Mouse (Mus musculus): ENCODE data around the gene Duxf3.
A peak's percentile ranks its signal among the peaks of the same experiment; 100 is the strongest.
"Not testable (repeated sequence)": the region's sequence is repeated elsewhere in the genome, so short reads cannot be mapped to it uniquely, and the experiment has no call there.

Gene Duxf3

DNA sequence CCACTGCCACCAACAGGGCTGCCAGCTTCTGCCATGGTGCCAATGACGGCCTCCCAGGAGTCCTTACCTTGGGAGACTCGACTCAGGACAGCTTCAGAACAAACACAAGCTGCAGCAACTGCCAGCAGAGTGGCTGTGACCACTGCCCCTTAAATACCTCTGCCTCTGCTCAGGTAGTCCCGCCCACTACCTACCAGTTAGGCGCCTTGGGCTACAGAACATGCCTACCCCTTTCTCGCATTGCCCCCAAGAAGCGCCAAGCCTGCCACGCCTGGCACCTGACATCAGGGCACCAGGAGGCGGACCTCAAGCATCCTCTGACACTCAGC is at the start of gene Duxf3:
Duxf3 (minus strand) TSS at position 35 of the 329 bp plus-strand sequence.
- not testable (repeated sequence) for DNase-seq (ENCODE audit: extremely low spot score, low spot score)

- DNase-seq (ENCODE audit: extremely low spot score, low spot score), result no peak
These were observed 49.8 kb upstream of the Duxf3 start for GRCm38 (mm10) chr10:58282238-58282637.

GRCm38 (mm10) chr10:58258466-58258865 is 26.0 kb upstream of the Duxf3 start:
- DNase-seq (ENCODE audit: extremely low spot score, low spot score), result no peak

GRCm38 (mm10) chr10:58255954-58256353 is 23.5 kb upstream of the Duxf3 start:
- no peak for DNase-seq (ENCODE audit: extremely low spot score, low spot score)

- peak; percentile 93 for DNase-seq (ENCODE audit: extremely low spot score, low spot score)
These were observed 22.9 kb upstream of the Duxf3 start, which contains the start of gene Gcc2 for GRCm38 (mm10) chr10:58255213-58255892. Gene Gcc2 (plus strand): TSS chr10:58255497.

DNA sequence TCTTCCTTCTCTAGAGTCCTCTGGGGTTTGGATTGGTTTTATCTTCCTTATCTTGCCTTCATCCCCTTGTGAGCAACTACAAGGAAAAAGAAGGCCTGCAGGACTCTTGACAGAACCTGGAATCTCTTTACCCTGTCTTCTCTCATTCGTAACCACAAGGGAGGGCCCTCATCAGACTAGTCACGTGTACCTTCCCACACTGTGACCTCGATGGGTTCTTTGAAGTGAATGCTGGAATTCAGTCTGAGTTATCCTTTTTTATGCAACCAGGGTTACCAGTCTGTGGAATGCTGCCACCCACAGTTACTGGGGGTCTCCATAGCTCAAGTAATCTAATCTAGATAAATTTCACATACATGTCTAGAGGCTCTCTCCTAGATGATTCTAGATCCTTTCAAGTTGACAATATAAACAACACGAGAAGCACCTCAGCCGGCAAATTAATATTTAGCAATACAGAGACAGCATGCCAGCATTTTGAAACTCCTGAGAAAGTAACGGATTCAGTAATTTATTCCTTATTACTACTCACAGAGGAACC is 22.2 kb upstream of the Duxf3 start:
- DNase-seq (ENCODE audit: extremely low spot score, low spot score), result no peak

GRCm38 (mm10) chr10:58249535-58249934 is 17.1 kb upstream of the Duxf3 start:
- DNase-seq (ENCODE audit: extremely low spot score, low spot score), result no peak

- peak; percentile 53 for DNase-seq (ENCODE audit: extremely low spot score, low spot score)
These were observed 6.7 kb upstream of the Duxf3 start for GRCm38 (mm10) chr10:58238984-58239740.

DNA sequence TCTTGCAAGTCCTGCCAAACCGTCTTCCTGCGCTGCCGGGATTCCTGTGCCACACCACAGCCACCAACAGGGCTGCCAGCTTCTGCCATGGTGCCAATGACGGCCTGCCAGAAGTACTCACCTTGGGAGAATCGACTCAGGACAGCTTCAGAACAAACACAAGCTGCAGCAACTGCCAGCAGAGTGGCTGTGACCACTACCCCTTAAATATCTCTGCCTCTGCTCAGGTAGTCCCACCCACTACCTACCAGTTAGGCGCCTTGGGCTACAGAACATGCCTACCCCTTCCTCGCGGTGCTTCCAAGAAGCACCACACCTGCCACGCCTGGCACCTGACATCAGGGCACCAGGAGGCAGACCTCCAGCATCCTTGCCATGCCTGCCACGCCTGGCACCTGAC is 4.1 kb upstream of the Duxf3 start, which contains the start of gene Gm4981:
Gm4981 (minus strand) TSS at position 89 of the 400 bp plus-strand sequence.
- no peak for DNase-seq (ENCODE audit: extremely low spot score, low spot score)

- DNase-seq (ENCODE audit: extremely low spot score, low spot score), result not testable (repeated sequence)
These were observed 2.5 kb upstream of the Duxf3 start for GRCm38 (mm10) chr10:58234985-58235384.

DNA sequence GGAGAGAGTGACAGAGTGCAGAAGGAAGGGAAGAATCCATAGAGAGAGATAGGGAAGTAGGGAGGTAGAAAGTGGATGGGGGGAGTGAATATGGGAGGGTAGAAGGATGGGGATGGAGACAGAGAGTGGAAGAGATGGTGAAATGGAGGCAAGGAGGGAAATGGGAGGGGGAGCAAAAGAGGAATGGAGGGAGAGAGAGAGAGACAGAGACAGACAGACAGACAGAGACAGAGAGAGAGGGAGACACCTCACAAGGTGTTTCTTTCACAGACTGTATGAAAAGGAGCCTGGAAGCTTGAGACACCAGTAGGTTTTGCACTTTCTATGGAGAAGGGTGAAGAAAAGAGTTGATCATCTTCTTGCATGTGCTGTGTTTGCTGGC is 1.3 kb upstream of the Duxf3 start:
- DNase-seq (ENCODE audit: extremely low spot score, low spot score), result not testable (repeated sequence)

DNA sequence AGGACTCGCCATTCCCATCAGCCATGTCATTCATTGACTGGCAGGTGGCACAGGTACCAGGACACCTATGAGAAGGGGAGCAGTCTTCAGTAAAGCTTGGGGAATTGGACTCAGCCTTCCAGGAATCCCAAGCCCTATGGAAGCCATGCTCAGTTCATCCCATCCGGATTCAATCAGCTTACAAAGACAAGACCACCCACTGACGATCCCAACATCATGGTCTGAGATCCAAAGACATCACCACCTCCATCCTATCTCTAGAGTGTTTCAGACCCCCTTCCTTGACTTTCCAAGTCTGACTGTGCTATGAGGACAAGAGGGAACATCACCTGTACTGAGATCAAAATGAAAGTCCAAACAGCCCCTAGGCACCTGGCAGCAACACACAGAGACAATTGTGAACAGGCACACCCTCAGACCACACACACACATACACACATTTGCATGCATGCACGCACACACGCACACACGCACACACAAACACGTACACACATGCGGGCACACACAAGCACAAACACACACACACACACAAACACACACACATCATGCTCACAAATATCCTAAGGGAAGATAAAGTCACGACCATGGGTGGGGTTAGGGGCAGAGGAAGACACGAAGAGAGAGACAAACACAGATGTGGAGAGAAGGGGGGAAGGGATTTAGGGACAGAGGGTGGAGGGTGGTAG is 722 bp upstream of the Duxf3 start:
- DNase-seq (ENCODE audit: extremely low spot score, low spot score), result not testable (repeated sequence)

DNA sequence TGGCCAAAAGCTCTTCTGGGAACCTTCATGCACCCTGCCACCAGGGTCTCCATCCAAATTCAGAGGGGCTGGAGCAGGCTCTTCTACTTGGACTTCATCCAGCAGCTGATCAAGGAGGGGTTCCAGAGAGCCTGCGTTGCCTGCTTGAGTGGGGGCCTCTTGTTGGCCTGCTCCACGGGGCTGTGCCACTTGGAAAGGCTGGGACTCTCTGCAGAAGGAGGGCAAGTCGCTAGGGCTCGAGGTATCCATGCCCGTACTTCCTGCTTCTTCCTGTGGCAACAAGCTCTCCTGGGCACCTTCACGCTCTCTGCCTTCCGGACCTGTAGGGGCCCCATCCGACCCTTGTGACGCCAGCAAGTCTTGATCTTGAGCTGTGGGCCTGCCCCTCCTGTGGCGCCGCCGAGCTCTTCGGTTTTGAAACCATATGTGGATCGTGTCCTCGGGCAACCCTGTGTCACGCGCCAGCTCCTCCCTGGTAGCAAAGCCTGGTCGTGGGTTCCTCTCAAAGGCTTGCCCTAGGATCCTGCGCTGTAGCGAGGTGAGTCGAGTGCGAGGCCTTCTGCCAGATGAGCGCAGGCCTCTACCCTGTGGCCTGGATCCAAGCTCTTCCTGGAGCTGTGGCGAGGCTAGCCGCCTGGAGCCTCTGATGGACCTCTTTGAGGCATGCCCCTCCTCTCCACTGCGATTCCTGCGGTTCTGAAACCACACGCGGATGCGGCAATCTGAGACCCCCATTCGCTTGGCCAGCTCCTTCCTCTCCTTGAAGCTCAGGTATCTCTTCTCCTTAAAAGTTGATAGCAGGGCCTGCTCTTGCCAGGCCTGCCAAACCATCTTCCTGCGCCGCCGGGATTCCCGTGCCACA is 465 bp downstream of the Duxf3 start:
- DNase-seq (ENCODE audit: extremely low spot score, low spot score), result peak; percentile 70

GRCm38 (mm10) chr10:58231088-58231487 is 1.4 kb downstream of the Duxf3 start:
- DNase-seq (ENCODE audit: extremely low spot score, low spot score), result not testable (repeated sequence)

GRCm38 (mm10) chr10:58230021-58230420 is 2.5 kb downstream of the Duxf3 start:
- DNase-seq (ENCODE audit: extremely low spot score, low spot score), result not testable (repeated sequence)

DNA sequence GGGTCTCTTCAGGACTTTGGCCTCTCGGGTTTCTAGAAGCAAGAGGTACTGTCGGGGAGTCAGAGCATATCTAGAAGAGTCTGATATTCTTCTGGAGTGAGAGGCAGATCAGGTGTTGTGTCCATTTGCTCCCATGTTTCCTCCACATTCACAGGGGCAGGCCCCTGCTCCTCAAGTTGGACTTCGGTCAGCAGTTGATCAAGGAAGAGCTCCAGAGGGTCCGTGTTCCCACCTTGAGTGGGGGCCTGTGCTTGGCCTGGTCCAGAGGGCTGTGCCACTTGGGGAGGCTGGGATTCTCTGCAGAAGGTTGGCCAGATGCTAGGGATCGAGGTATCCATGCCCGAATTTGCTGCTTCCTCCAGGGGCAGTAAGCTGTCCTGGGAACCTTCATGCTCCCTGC is 4.7 kb downstream of the Duxf3 start:
- DNase-seq (ENCODE audit: extremely low spot score, low spot score), result not testable (repeated sequence)

DNA sequence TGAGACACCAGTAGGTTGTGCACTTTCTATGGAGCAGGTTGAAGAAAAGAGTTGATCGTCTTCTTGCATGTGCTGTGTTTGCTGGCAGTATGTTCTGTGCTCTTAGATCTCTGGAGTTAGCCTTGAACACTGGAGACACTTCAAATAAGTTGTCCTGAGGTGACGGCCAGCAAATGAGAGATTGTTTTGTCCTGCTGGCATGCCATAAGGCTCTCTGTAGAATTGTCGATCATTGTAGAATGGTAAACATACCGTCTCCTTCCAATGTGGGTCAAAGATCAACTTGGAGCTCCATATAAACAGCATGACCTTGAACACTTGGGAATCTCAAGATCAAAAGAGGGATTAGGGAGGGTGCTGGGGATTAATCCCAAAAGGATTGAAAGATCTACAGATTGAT is 6.1 kb downstream of the Duxf3 start:
- DNase-seq (ENCODE audit: extremely low spot score, low spot score), result peak; percentile 42

DNA sequence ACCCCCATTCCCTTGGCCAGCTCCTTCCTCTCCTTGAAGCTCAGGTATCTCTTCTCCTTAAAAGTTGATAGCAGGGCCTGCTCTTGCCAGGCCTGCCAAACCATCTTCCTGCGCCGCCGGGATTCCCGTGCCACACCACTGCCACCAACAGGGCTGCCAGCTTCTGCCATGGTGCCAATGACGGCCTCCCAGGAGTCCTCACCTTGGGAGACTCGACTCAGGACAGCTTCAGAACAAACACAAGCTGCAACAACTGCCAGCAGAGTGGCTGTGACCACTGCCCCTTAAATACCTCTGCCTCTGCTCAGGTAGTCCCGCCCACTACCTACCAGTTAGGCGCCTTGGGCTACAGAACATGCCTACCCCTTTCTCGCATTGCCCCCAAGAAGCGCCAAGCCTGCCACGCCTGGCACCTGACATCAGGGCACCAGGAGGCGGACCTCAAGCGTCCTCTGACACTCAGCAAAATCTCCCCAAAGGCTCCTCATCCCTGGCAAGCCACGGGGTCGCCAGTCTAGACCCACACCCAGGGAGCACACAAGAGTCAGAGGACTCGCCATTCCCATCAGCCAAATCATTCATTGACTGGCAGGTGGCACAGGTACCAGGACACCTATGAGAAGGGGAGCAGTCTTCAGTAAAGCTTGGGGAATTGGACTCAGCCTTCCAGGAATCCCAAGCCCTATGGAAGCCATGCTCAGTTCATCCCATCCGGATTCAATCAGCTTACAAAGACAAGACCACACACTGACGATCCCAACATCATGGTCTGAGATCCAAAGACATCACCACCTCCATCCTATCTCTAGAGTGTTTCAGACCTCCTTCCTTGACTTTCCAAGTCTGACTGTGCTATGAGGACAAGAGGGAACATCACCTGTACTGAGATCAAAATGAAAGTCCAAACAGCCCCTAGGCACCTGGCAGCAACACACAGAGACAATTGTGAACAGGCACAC is 7.4 kb downstream of the Duxf3 start, which contains the start of gene AW822073:
AW822073 (minus strand) TSS at position 104 of the 959 bp plus-strand sequence.
- not testable (repeated sequence) for DNase-seq (ENCODE audit: extremely low spot score, low spot score)

DNA sequence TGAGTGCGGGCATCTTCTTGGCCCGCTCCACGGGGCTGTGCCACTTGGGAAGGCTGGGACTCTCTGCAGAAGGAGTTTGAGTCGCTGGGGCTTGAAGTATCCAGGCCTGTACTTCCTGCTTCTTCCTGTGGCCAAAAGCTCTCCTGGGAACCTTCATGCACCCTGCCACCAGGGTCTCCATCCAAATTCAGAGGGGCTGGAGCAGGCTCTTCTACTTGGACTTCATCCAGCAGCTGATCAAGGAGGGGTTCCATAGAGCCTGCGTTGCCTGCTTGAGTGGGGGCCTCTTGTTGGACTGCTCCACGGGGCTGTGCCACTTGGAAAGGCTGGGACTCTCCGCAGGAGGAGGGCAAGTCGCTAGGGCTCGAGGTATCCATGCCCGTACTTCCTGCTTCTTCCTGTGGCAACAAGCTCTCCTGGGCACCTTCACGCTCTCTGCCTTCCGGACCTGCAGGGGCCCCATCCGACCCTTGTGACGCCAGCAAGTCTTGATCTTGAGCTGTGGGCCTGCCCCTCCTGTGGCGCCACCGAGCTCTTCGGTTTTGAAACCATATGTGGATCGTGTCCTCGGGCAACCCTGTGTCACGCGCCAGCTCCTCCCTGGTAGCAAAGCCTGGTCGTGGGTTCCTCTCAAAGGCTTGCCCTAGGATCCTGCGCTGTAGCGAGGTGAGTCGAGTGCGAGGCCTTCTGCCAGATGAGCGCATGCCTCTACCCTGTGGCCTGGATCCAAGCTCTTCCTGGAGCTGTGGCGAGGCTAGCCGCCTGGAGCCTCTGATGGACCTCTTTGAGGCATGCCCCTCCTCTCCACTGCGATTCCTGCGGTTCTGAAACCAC is 8.3 kb downstream of the Duxf3 start:
- peak; percentile 38 for DNase-seq (ENCODE audit: extremely low spot score, low spot score)

Measured in neural tube, embryonic 10.5 days (tissue).